8 mouse cellular contexts compared by ENCODE assay signal in genomic region chr14:101608519-101609368, GRCm38 (mm10). TPM values are rescaled to one million over a fixed set of nuclear protein-coding genes. Genes with fewer than 3 reads are reported as not detected.
DNase-seq lines count a peak whose midpoint lies in the region; ATAC-seq and TF ChIP-seq lines count a peak whose summit lies in the region.

Gene Tbc1d4, minus strand, starts transcription at chr14:101609191.

- peak; percentile 83 to 86 for DNase-seq in heart, postnatal 14 days
- peak; percentile 49 to 52 for DNase-seq in layer of hippocampus, adult 18-20 months (ENCODE audit: low spot score in 2 of 2)
- DNase-seq in lung, adult 2 months = peak; percentile 87
- peak; percentile 40 to 49 for DNase-seq in thymus, adult 18-20 months

- H3K4me2 ChIP-seq in forebrain, embryonic 15.5 days (replicated peaks) = peak within 1 kb of the TSS; percentile 97
- peak within 1 kb of the TSS; percentile 91 for H3K4me2 ChIP-seq in neural tube, embryonic 15.5 days

- peak; percentile 92 for ATAC-seq in cerebellum, adult (ENCODE audit: insufficient number of reproducible peaks, low FRiP score, low TSS enrichment)
- peak; percentile 85 for ATAC-seq in forebrain, embryonic 15.5 days (replicated peaks)
- ATAC-seq in neural tube, embryonic 15.5 days (ENCODE audit: low FRiP score) = peak; percentile 86

- no peaks in the 10 kb centered on the region for H3K36me3 ChIP-seq in E14TG2a.4 (ENCODE audit: insufficient read depth, low read length)
- no peaks in the 10 kb centered on the region for H3K36me3 ChIP-seq in forebrain, embryonic 15.5 days
- H3K36me3 ChIP-seq in neural tube, embryonic 15.5 days = no peaks in the 10 kb centered on the region

- WGBS in forebrain, embryonic 15.5 days = under 1% methylated on average over 62 of the region's 62 CpGs
- under 1% methylated on average over 62 of the region's 62 CpGs for WGBS in lung, adult 2 months
- WGBS in neural tube, embryonic 15.5 days = 0% methylated on average over 62 of the region's 62 CpGs

- H3K4me3 ChIP-seq in E14TG2a.4 (replicated peaks; ENCODE audit: low read length) = peak within 1 kb of the TSS; percentile 90
- H3K4me3 ChIP-seq in forebrain, embryonic 15.5 days = peak within 1 kb of the TSS; percentile 67
- peak within 1 kb of the TSS; percentile 88 for H3K4me3 ChIP-seq in lung, adult 2 months (replicated peaks; ENCODE audit: extremely low read depth, low read depth, low read length)
- peak within 1 kb of the TSS; percentile 69 for H3K4me3 ChIP-seq in neural tube, embryonic 15.5 days (replicated peaks)

- H3K27ac ChIP-seq in forebrain, embryonic 15.5 days (replicated peaks) = peak within 1 kb of the TSS; percentile 54
- H3K27ac ChIP-seq in neural tube, embryonic 15.5 days (replicated peaks) = peak within 1 kb of the TSS; percentile 73

- peak within 1 kb of the TSS; percentile 65 for H3K9ac ChIP-seq in forebrain, embryonic 15.5 days (replicated peaks)
- peak within 1 kb of the TSS; percentile 74 for H3K9ac ChIP-seq in neural tube, embryonic 15.5 days (replicated peaks)

- H3K27me3 ChIP-seq in E14TG2a.4 (ENCODE audit: insufficient read depth, low read length) = peaks cover 60% of the 10 kb centered on the region
- H3K27me3 ChIP-seq in forebrain, embryonic 15.5 days = no peaks in the 10 kb centered on the region
- H3K27me3 ChIP-seq in neural tube, embryonic 15.5 days (replicated peaks) = no peaks in the 10 kb centered on the region

- intact Hi-C loops in heart, postnatal 14 days (cut with DNase I) = loop anchor here (1.0 to 5.0 kb wide), 2 partner anchors 91 to 146 kb away; no protein-coding TSS in a partner anchor

- TF ChIP-seq CTCF in E14TG2a.4 (conservative IDR thresholded peaks at IDR 0.05; ENCODE audit: low read length) = peak; percentile 28
- TF ChIP-seq CTCF in lung, adult 2 months (IDR thresholded peaks at IDR 0.05; ENCODE audit: insufficient read depth, low read length) = peak; percentile 54

- H3K4me1 ChIP-seq in E14TG2a.4 (replicated peaks; ENCODE audit: low read depth, low read length) = peaks cover 23% of the 10 kb centered on the region
- H3K4me1 ChIP-seq in forebrain, embryonic 15.5 days = peaks cover 6% of the 10 kb centered on the region
- H3K4me1 ChIP-seq in lung, adult 2 months (ENCODE audit: control insufficient read depth, insufficient read depth, low read length) = no peaks in the 10 kb centered on the region
- H3K4me1 ChIP-seq in neural tube, embryonic 15.5 days = peaks cover 8% of the 10 kb centered on the region

- TF ChIP-seq POLR2A in lung, adult 2 months (IDR thresholded peaks at IDR 0.05; ENCODE audit: borderline replicate concordance, extremely low read depth, low read depth, low read length) = peak; percentile 33; the same call in 1 of the 2 replicates

- H3K9me3 ChIP-seq in E14TG2a.4 (ENCODE audit: low read length) = no peaks in the 10 kb centered on the region
- H3K9me3 ChIP-seq in forebrain, embryonic 15.5 days = no peaks in the 10 kb centered on the region
- no peaks in the 10 kb centered on the region for H3K9me3 ChIP-seq in neural tube, embryonic 15.5 days (replicated peaks)

RNA-seq across cellular contexts. Expression of gene Tbc1d4, which starts in this region (rescaled TPM):
- 9.1 and 9.2 TPM in 2 replicates for polyA plus RNA-seq in forebrain, embryonic 15.5 days (2015; fragmentation: Nextera tagmentation; extraction: Ambion mirVana)
- total RNA-seq in heart, postnatal 14 days (2021) = 10 to 100 TPM; 43.4 to 47.7 TPM
- total RNA-seq in layer of hippocampus, adult 18-20 months (2021) = 1 to 10 TPM; 8.8 to 9.8 TPM
- polyA plus RNA-seq in lung, adult 2 months (2012; rRNA removed) = 10.4 and 10.6 TPM in 2 replicates
- 8.4 and 8.7 TPM in 2 replicates for polyA plus RNA-seq in neural tube, embryonic 15.5 days (2015; fragmentation: Nextera tagmentation; extraction: Ambion mirVana)

Comparison
In these comparisons a context has a peak if more than half of its experiments do, and no peak if none do; other contexts are left out.
1. Peak in every context shown above with its lines: DNase-seq, ATAC-seq, H3K4me3 ChIP-seq and H3K27ac ChIP-seq.
2. RNA of gene Tbc1d4 (total RNA-seq): 43.4 to 47.7 TPM in heart, postnatal 14 days; 8.8 to 9.8 TPM in layer of hippocampus, adult 18-20 months; every median in the first group is over 4 times any median in the second.